Mouse (Mus musculus) embryonic facial prominence, embryonic 12.5 days (tissue): Measurements from ENCODE around the gene T2. TPM values are rescaled to one million over a fixed set of nuclear protein-coding genes. Genes with fewer than 3 reads are reported as not detected.

Experiments used
- ATAC-seq: fragments of 200-750 bp; cut with Nextera tagmentation; 2 replicates; pipeline ENCODE4 v1.8.0; 2017; ENCODE audit not compliant: insufficient number of reproducible peaks, insufficient read depth, low FRiP score, low TSS enrichment
- H3K27ac ChIP-seq: fragments of 300-500 bp; sonication (generic); 2 replicates; pipeline ENCODE4 v1.5.1; 2016; ENCODE audit warnings: mild to moderate bottlenecking
- H3K27me3 ChIP-seq: fragments of 300-500 bp; sonication (generic); 2 replicates; pipeline ENCODE4 v1.6.1; 2016; ENCODE audit warnings: mild to moderate bottlenecking, moderate library complexity
- H3K36me3 ChIP-seq: fragments of 300-500 bp; sonication (generic); 2 replicates; pipeline ENCODE4 v1.6.1; 2016; ENCODE audit warnings: mild to moderate bottlenecking
- H3K4me1 ChIP-seq: fragments of 300-500 bp; sonication (generic); 2 replicates; pipeline ENCODE4 v1.6.1; 2016
- H3K4me2 ChIP-seq: fragments of 300-500 bp; sonication (generic); replicated peaks from 2 replicates; pipeline ENCODE4 v1.6.1; 2016; ENCODE audit warnings: mild to moderate bottlenecking, moderate library complexity
- H3K4me3 ChIP-seq: fragments of 300-500 bp; sonication (generic); 2 replicates; pipeline ENCODE4 v1.5.1; 2016; ENCODE audit warnings: mild to moderate bottlenecking
- H3K9ac ChIP-seq: fragments of 300-500 bp; sonication (generic); 2 replicates; pipeline ENCODE4 v1.6.1; 2016; ENCODE audit warnings: mild to moderate bottlenecking, moderate library complexity
- H3K9me3 ChIP-seq: fragments of 300-500 bp; sonication (generic); 2 replicates; pipeline ENCODE4 v1.6.1; 2016; ENCODE audit warnings: mild to moderate bottlenecking, moderate library complexity
- WGBS: fragments of 180-500 bp; shearing (Covaris S2); methylation state at CpG from one replicate; pipeline ENCODE4 v1.1.7; 2016; 5-methylcytosine and 5-hydroxymethylcytosine counted together
- polyA plus RNA-seq: library from polyadenylated mRNA; unstranded; fragments of >200 nt; fragmentation: Nextera tagmentation; extraction: Ambion mirVana; gene quantifications from 2 replicates; pipeline ENCODE4 v1.2.1, GENCODE M21; 2016

The T2 gene
- polyA plus RNA-seq, 1 experiment from 2014 or later: 1.2 TPM

GRCm38 (mm10) chr17:8367514-8368480 is 12.0 kb downstream of the T2 start:
- Histone ChIP-seq H3K27ac (peak overlapping the region; percentile 77), H3K27me3 (no peaks in the 10 kb centered on the region), H3K9ac (peak overlapping the region; percentile 15; the same call in 1 of the 2 replicates), H3K4me1 (peaks cover 37% of the 10 kb centered on the region), H3K4me3 (no peak overlapping the region), H3K4me2 (peak overlapping the region; percentile 28), H3K36me3 (no peaks in the 10 kb centered on the region), H3K9me3 (no peaks in the 10 kb centered on the region)
- WGBS: 19% methylated on average over 20 of the region's 20 CpGs
- peak; percentile 62; the same call in 1 of the 2 replicates for ATAC-seq

- H3K4me2 ChIP-seq: peak overlapping the region; percentile 28
- no peak overlapping the region for H3K4me3 ChIP-seq
- H3K36me3 ChIP-seq: no peaks in the 10 kb centered on the region
- no peaks in the 10 kb centered on the region for H3K9me3 ChIP-seq
- no peak overlapping the region for H3K9ac ChIP-seq
- 11% methylated on average over 8 of the region's 8 CpGs for WGBS
- H3K4me1 ChIP-seq: peaks cover 37% of the 10 kb centered on the region
- H3K27ac ChIP-seq: peak overlapping the region; percentile 77
- no peak for ATAC-seq
- H3K27me3 ChIP-seq: no peaks in the 10 kb centered on the region
These were observed 12.8 kb downstream of the T2 start for GRCm38 (mm10) chr17:8368570-8368969.

- Histone ChIP-seq H3K27ac (no peak overlapping the region), H3K4me1 (peaks cover 37% of the 10 kb centered on the region)
- ATAC-seq: no peak
These were observed 13.4 kb downstream of the T2 start for GRCm38 (mm10) chr17:8369171-8369570.

GRCm38 (mm10) chr17:8370634-8371229 is 14.9 kb downstream of the T2 start:
- Histone ChIP-seq H3K9ac (no peak overlapping the region), H3K9me3 (no peaks in the 10 kb centered on the region), H3K27me3 (no peaks in the 10 kb centered on the region), H3K4me1 (peaks cover 40% of the 10 kb centered on the region), H3K4me3 (no peak overlapping the region), H3K27ac (peak overlapping the region; percentile 93), H3K4me2 (no peak overlapping the region), H3K36me3 (no peaks in the 10 kb centered on the region)
- no peak for ATAC-seq
- 23% methylated on average over 13 of the region's 13 CpGs for WGBS

More at GRCm38 (mm10) chr17:8369171-8369570, 13.4 kb downstream of the T2 start:
- H3K4me3 ChIP-seq: no peak overlapping the region
- H3K9ac ChIP-seq: no peak overlapping the region
- 70% methylated on average over 2 of the region's 2 CpGs for WGBS
- no peak overlapping the region for H3K4me2 ChIP-seq
- H3K36me3 ChIP-seq: no peaks in the 10 kb centered on the region
- no peaks in the 10 kb centered on the region for H3K9me3 ChIP-seq
- H3K27me3 ChIP-seq: no peaks in the 10 kb centered on the region

GRCm38 (mm10) chr17:8371834-8372233 is 16.0 kb downstream of the T2 start:
- Histone ChIP-seq H3K4me3 (peak overlapping the region; percentile 29), H3K4me2 (peak overlapping the region; percentile 48), H3K9ac (peak overlapping the region; percentile 37), H3K27me3 (no peaks in the 10 kb centered on the region), H3K9me3 (no peaks in the 10 kb centered on the region), H3K36me3 (no peaks in the 10 kb centered on the region), H3K27ac (peak overlapping the region; percentile 93), H3K4me1 (peaks cover 43% of the 10 kb centered on the region)
- 0% methylated on average over 7 of the region's 7 CpGs for WGBS
- ATAC-seq: peak; percentile 83

- no peaks in the 10 kb centered on the region for H3K9me3 ChIP-seq
- peak overlapping the region; percentile 37 for H3K9ac ChIP-seq
- 3% methylated on average over 18 of the region's 18 CpGs for WGBS
- H3K27ac ChIP-seq: peak overlapping the region; percentile 93
- H3K27me3 ChIP-seq: no peaks in the 10 kb centered on the region
- H3K4me1 ChIP-seq: peaks cover 36% of the 10 kb centered on the region
- peak overlapping the region; percentile 48 for H3K4me2 ChIP-seq
- H3K36me3 ChIP-seq: no peaks in the 10 kb centered on the region
- ATAC-seq: no peak
- peak overlapping the region; percentile 29 for H3K4me3 ChIP-seq
These were observed 16.7 kb downstream of the T2 start for GRCm38 (mm10) chr17:8372286-8373046.

GRCm38 (mm10) chr17:8377298-8377697 is 21.5 kb downstream of the T2 start:
- Histone ChIP-seq H3K4me3 (no peak overlapping the region), H3K27ac (no peak overlapping the region), H3K9ac (no peak overlapping the region), H3K36me3 (no peaks in the 10 kb centered on the region), H3K27me3 (no peaks in the 10 kb centered on the region), H3K4me1 (peaks cover 5% of the 10 kb centered on the region; the same call in 1 of the 2 replicates), H3K4me2 (no peak overlapping the region), H3K9me3 (no peaks in the 10 kb centered on the region)
- 57% methylated on average over 5 of the region's 5 CpGs for WGBS
- no peak for ATAC-seq

GRCm38 (mm10) chr17:8385441-8385840 is 29.6 kb downstream of the T2 start:
- H3K9ac ChIP-seq: no peak overlapping the region
- H3K4me2 ChIP-seq: no peak overlapping the region
- peaks cover 30% of the 10 kb centered on the region for H3K27me3 ChIP-seq
- peaks cover 11% of the 10 kb centered on the region; the same call in 1 of the 2 replicates for H3K4me1 ChIP-seq
- H3K36me3 ChIP-seq: no peaks in the 10 kb centered on the region
- H3K27ac ChIP-seq: no peak overlapping the region
- H3K4me3 ChIP-seq: no peak overlapping the region
- no peaks in the 10 kb centered on the region for H3K9me3 ChIP-seq
- WGBS: 96% methylated on average over 2 of the region's 2 CpGs
- ATAC-seq: no peak

GRCm38 (mm10) chr17:8388463-8388862 is 32.7 kb downstream of the T2 start:
- Histone ChIP-seq H3K36me3 (no peaks in the 10 kb centered on the region), H3K27me3 (peaks cover 41% of the 10 kb centered on the region), H3K4me3 (no peak overlapping the region), H3K27ac (no peak overlapping the region), H3K9me3 (no peaks in the 10 kb centered on the region), H3K4me2 (peak overlapping the region; percentile 42), H3K4me1 (peaks cover 11% of the 10 kb centered on the region; the same call in 1 of the 2 replicates), H3K9ac (no peak overlapping the region)
- ATAC-seq: no peak
- WGBS: 2% methylated on average over 13 of the region's 13 CpGs

- peak overlapping the region; percentile 24; the same call in 1 of the 2 replicates for H3K9ac ChIP-seq
- H3K4me2 ChIP-seq: peak overlapping the region; percentile 42
- peaks cover 11% of the 10 kb centered on the region; the same call in 1 of the 2 replicates for H3K4me1 ChIP-seq
- 2% methylated on average over 28 of the region's 28 CpGs for WGBS
- H3K27ac ChIP-seq: no peak overlapping the region
- no peak for ATAC-seq
- no peaks in the 10 kb centered on the region for H3K36me3 ChIP-seq
- H3K27me3 ChIP-seq: peaks cover 41% of the 10 kb centered on the region
- H3K9me3 ChIP-seq: no peaks in the 10 kb centered on the region
- H3K4me3 ChIP-seq: peak overlapping the region; percentile 10
These were observed 33.4 kb downstream of the T2 start for GRCm38 (mm10) chr17:8388990-8389789.

- Histone ChIP-seq H3K36me3 (no peaks in the 10 kb centered on the region), H3K4me3 (no peak overlapping the region), H3K27me3 (peaks cover 41% of the 10 kb centered on the region), H3K9ac (no peak overlapping the region), H3K4me1 (peaks cover 11% of the 10 kb centered on the region; the same call in 1 of the 2 replicates), H3K4me2 (0 out of 2 replicates have a peak overlapping the region, but pooled peaks have one; percentile 42), H3K27ac (no peak overlapping the region), H3K9me3 (no peaks in the 10 kb centered on the region)
- no peak for ATAC-seq
- 9% methylated on average over 10 of the region's 10 CpGs for WGBS
These were observed 34.0 kb downstream of the T2 start for GRCm38 (mm10) chr17:8389790-8390095.
